Mouse (Mus musculus): ENCODE data around the gene Bmp7. TPM values are rescaled to one million over a fixed set of nuclear protein-coding genes. Genes with fewer than 3 reads are reported as not detected.

Gene Bmp7
- polyA plus RNA-seq, 1 experiment from 2014 or later, result 6.8 TPM

DNA sequence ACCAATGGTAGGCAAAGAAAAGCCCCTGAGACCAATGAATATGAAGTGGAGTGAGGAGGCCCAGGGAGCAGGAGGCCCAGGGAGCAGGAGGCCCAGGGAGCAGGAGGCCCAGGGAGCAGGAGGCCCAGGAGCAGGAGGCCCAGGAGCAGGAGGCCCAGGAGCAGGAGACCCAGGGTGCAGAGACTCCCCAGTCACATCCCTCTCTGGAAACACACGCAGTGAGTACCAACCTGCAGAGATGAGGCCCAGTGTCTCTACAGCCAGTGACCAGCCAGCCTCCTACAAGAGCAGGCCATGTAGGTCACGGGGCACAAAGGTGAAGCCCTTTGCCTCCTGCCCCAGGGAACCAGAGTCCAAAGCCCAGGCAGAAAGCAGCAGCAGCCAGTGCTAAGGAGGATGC lies 83.6 kb downstream of the Bmp7 start:
- Histone ChIP-seq H3K9ac (ENCODE audit: low read length) (no peak overlapping the region), H3K27ac (ENCODE audit: low read length) (no peak overlapping the region), H3K4me2 (ENCODE audit: low read depth, low read length) (no peak overlapping the region)

DNA sequence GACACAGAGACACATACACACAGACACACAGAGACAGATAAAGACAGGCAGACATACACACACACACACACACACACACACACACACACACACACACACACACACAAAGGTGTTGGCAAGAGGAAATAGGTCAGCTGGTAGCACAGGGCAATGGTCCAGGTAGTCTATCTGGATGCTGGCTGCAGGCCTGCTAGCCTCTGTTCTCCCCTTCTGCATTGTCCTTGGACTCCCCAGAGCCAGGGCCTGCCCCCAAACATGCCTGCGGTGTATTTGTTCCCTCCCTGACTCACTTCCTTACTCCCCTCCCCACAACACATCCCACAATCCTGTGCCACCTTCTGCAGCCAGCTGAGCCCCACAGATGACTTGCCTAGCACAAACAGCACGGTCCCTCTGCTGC lies 86.0 kb downstream of the Bmp7 start:
- no peak overlapping the region for H3K27ac ChIP-seq (ENCODE audit: low read length)
- no peak for ATAC-seq (ENCODE audit: low read depth)
- no peak overlapping the region for H3K4me3 ChIP-seq (ENCODE audit: low read length)
- no peak overlapping the region for H3K9ac ChIP-seq (ENCODE audit: low read length)
- no peak overlapping the region for H3K4me2 ChIP-seq (ENCODE audit: low read depth, low read length)
- no peaks in the 10 kb centered on the region for H3K4me1 ChIP-seq (replicated peaks; ENCODE audit: control insufficient read depth, insufficient read depth, low read length)
- H3K27me3 ChIP-seq (ENCODE audit: control insufficient read depth, insufficient read depth, low read depth, low read length), result no peaks in the 10 kb centered on the region
- H3K36me3 ChIP-seq (ENCODE audit: control insufficient read depth, insufficient read depth, low read length), result no peaks in the 10 kb centered on the region
- 52% methylated on average over 2 of the region's 2 CpGs for WGBS
- 0 out of 2 replicates have a peak, but pooled peaks cover 1% of the 10 kb centered on the region for H3K9me3 ChIP-seq (ENCODE audit: control insufficient read depth, low read length)

More for the DNA sequence above, 83.6 kb downstream of the Bmp7 start:
- Histone ChIP-seq H3K4me1 (replicated peaks; ENCODE audit: control insufficient read depth, insufficient read depth, low read length) (peaks cover 2% of the 10 kb centered on the region; the same call in 1 of the 2 replicates), H3K9me3 (ENCODE audit: control insufficient read depth, low read length) (0 out of 2 replicates have a peak, but pooled peaks cover 2% of the 10 kb centered on the region), H3K27me3 (ENCODE audit: control insufficient read depth, insufficient read depth, low read depth, low read length) (no peaks in the 10 kb centered on the region; the same call in none of the 2 replicates), H3K4me3 (ENCODE audit: low read length) (no peak overlapping the region), H3K36me3 (ENCODE audit: control insufficient read depth, insufficient read depth, low read length) (no peaks in the 10 kb centered on the region)
- 74% methylated on average over 2 of the region's 2 CpGs for WGBS
- no peak for ATAC-seq (ENCODE audit: low read depth)

DNA sequence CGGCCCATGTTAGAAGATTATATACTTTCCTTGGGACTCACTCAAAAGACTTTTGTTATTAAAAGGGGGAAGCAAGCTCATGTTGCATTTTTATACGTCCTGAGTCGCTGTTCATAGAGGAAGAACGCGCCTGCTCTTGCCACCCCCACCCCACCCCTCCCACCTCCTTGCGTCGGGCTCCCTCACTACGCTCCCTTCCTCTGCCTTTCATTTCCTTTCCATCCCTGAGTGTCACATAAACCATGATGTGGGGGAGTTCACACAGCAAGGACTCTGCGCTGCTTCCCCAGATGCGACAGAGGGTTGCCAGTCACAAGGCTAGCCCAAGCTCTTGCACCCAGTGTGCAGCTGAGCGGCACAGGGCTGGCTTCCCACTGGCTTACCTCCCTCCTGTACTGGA lies 88.3 kb downstream of the Bmp7 start:
- 46% methylated on average over 11 of the region's 11 CpGs for WGBS
- Histone ChIP-seq H3K9me3 (ENCODE audit: control insufficient read depth, low read length) (no peaks in the 10 kb centered on the region), H3K4me1 (replicated peaks; ENCODE audit: control insufficient read depth, insufficient read depth, low read length) (no peaks in the 10 kb centered on the region; the same call in 1 of the 2 replicates), H3K27ac (ENCODE audit: low read length) (no peak overlapping the region), H3K4me3 (ENCODE audit: low read length) (no peak overlapping the region), H3K4me2 (ENCODE audit: low read depth, low read length) (no peak overlapping the region), H3K36me3 (ENCODE audit: control insufficient read depth, insufficient read depth, low read length) (no peaks in the 10 kb centered on the region), H3K27me3 (ENCODE audit: control insufficient read depth, insufficient read depth, low read depth, low read length) (no peaks in the 10 kb centered on the region), H3K9ac (ENCODE audit: low read length) (no peak overlapping the region)
- no peak for ATAC-seq (ENCODE audit: low read depth)

DNA sequence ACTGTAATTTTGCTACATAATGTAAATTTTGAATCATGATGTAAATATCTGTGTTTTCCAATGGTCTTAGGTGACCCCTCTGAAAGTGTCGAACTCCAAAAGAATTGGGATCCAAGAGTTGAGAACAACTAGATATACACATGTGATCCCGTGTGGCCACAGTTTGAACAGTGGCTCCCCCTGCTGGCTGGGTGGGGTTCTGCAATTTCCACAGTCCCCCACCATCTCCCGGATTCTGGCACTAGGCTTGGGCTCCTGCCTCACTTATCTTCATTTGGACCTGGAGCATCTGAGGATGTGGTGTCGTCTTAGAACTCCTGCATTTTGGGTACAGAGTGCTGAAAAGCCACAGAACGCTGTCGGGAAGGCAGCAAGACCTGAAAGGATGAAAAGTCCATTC lies 91.9 kb downstream of the Bmp7 start:
- no peaks in the 10 kb centered on the region for H3K27me3 ChIP-seq (ENCODE audit: control insufficient read depth, insufficient read depth, low read depth, low read length)
- no peaks in the 10 kb centered on the region for H3K36me3 ChIP-seq (ENCODE audit: control insufficient read depth, insufficient read depth, low read length)
- no peaks in the 10 kb centered on the region for H3K9me3 ChIP-seq (ENCODE audit: control insufficient read depth, low read length)
- H3K4me1 ChIP-seq (replicated peaks; ENCODE audit: control insufficient read depth, insufficient read depth, low read length), result peaks cover 2% of the 10 kb centered on the region; the same call in 1 of the 2 replicates
- no peak overlapping the region for H3K27ac ChIP-seq (ENCODE audit: low read length)
- H3K9ac ChIP-seq (ENCODE audit: low read length), result no peak overlapping the region
- no peak for ATAC-seq (ENCODE audit: low read depth)
- no peak overlapping the region for H3K4me3 ChIP-seq (ENCODE audit: low read length)
- no peak overlapping the region for H3K4me2 ChIP-seq (ENCODE audit: low read depth, low read length)
- 68% methylated on average over 6 of the region's 6 CpGs for WGBS

DNA sequence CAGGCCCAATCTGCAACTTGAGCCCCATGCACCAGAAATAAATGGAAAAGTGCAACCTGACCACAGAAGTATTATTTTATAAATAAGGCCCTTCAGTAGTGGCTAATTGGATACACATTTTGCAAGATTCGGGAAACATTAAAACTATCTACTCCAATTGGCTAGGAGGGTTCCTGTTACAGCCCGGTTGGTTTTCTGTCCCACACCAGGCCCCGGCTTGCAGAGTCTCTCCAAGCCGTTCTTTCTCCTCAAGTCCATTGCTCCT lies 93.9 kb downstream of the Bmp7 start:
- Histone ChIP-seq H3K9ac (ENCODE audit: low read length) (no peak overlapping the region), H3K9me3 (ENCODE audit: control insufficient read depth, low read length) (no peaks in the 10 kb centered on the region), H3K27ac (ENCODE audit: low read length) (no peak overlapping the region), H3K36me3 (ENCODE audit: control insufficient read depth, insufficient read depth, low read length) (no peaks in the 10 kb centered on the region), H3K4me1 (replicated peaks; ENCODE audit: control insufficient read depth, insufficient read depth, low read length) (peaks cover 2% of the 10 kb centered on the region; the same call in 1 of the 2 replicates), H3K4me2 (ENCODE audit: low read depth, low read length) (no peak overlapping the region), H3K4me3 (ENCODE audit: low read length) (no peak overlapping the region), H3K27me3 (ENCODE audit: control insufficient read depth, insufficient read depth, low read depth, low read length) (no peaks in the 10 kb centered on the region)
- 64% methylated on average over 4 of the region's 4 CpGs for WGBS
- no peak for ATAC-seq (ENCODE audit: low read depth)

DNA sequence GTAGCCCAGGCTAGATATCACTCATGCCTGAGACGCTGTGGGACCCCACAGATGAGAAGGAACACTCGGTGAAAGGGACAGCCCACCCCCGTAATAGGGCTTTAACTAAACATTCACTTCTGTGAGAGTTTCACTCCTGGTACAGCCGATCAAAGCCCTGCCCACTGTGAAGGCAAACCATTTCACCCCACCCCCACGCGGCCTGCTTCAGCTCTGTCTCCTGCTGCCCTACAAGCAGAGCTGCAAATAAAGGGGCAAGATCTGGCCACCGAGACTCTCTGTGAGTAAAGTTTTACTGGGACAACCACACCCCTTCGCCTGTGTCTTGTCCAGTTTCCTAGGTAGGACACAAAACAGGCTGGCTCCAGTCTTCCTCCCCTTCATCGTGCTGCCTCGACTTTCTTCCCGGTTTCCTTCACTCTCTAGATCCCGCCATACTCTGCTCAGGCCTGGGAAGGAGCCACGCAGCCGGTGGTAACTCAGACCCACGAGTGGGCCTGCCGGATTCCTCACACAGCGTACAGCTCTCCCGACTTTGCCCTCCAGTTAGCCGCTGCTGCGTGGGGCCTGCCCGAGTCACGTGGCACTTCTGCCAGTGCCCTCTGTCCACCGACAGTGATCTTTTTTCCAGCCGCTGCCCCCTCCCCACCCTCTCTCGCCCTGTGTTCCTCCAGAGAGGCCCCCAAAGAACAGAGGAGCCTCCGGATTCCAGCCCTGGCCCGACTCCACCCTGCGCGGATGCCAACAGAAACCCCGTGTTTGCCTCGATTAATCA lies 94.4 kb downstream of the Bmp7 start:
- 50% methylated on average over 31 of the region's 31 CpGs for WGBS
- Histone ChIP-seq H3K9me3 (ENCODE audit: control insufficient read depth, low read length) (no peaks in the 10 kb centered on the region), H3K36me3 (ENCODE audit: control insufficient read depth, insufficient read depth, low read length) (no peaks in the 10 kb centered on the region), H3K9ac (ENCODE audit: low read length) (0 out of 2 replicates have a peak overlapping the region, but pooled peaks have one; percentile 34), H3K4me2 (ENCODE audit: low read depth, low read length) (no peak overlapping the region), H3K4me3 (ENCODE audit: low read length) (no peak overlapping the region), H3K27ac (ENCODE audit: low read length) (no peak overlapping the region), H3K4me1 (replicated peaks; ENCODE audit: control insufficient read depth, insufficient read depth, low read length) (peaks cover 2% of the 10 kb centered on the region; the same call in 1 of the 2 replicates), H3K27me3 (ENCODE audit: control insufficient read depth, insufficient read depth, low read depth, low read length) (no peaks in the 10 kb centered on the region)
- ATAC-seq (ENCODE audit: low read depth), result no peak

DNA sequence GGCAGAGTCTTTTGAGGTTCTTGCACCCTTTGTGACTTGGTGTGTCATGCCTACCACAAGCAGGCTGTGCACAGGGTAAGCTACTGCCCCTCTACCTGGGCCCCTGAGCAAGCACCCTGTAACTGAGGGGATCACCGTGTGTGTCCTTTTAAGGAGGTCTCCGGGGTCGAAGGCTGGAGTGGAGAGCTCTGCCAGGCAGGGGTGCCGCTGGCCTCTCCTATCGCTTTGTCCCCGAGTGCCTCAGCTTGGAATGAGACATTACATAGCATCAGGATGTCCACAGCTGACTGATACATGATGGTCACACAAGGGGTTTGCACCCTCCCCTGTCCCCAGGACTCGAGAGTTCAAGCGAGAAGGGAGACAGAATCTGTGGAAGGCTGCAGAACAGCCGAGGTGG lies 96.2 kb downstream of the Bmp7 start:
- no peak overlapping the region for H3K4me3 ChIP-seq (ENCODE audit: low read length)

DNA sequence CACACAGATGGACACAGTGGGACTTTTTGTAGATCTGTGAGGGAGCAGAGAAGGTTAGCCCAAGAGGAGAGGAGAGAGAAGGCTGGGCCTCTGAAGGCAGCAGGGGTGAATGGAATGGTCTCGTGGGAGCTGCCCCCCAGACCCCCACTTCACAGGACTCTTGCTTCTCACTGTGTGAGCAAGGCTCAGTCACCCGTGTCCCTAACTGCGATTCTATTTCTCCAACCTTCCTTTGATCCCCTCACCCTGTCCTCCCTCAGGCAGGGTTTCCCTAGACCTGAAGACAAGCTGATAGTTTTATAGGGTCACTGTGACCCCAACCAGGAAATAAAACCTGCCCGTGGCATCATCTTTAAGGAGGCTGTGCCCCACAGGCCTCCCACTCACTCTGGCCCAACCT lies 97.8 kb downstream of the Bmp7 start:
- H3K4me1 ChIP-seq (replicated peaks; ENCODE audit: control insufficient read depth, insufficient read depth, low read length), result 0 out of 2 replicates have a peak, but pooled peaks cover 2% of the 10 kb centered on the region

More for the DNA sequence above, 96.2 kb downstream of the Bmp7 start:
- Histone ChIP-seq H3K4me1 (replicated peaks; ENCODE audit: control insufficient read depth, insufficient read depth, low read length) (peaks cover 2% of the 10 kb centered on the region; the same call in 1 of the 2 replicates), H3K27ac (ENCODE audit: low read length) (no peak overlapping the region), H3K9ac (ENCODE audit: low read length) (no peak overlapping the region), H3K36me3 (ENCODE audit: control insufficient read depth, insufficient read depth, low read length) (no peaks in the 10 kb centered on the region), H3K9me3 (ENCODE audit: control insufficient read depth, low read length) (no peaks in the 10 kb centered on the region), H3K4me2 (ENCODE audit: low read depth, low read length) (no peak overlapping the region), H3K27me3 (ENCODE audit: control insufficient read depth, insufficient read depth, low read depth, low read length) (no peaks in the 10 kb centered on the region)
- 73% methylated on average over 9 of the region's 9 CpGs for WGBS
- ATAC-seq (ENCODE audit: low read depth), result no peak

DNA sequence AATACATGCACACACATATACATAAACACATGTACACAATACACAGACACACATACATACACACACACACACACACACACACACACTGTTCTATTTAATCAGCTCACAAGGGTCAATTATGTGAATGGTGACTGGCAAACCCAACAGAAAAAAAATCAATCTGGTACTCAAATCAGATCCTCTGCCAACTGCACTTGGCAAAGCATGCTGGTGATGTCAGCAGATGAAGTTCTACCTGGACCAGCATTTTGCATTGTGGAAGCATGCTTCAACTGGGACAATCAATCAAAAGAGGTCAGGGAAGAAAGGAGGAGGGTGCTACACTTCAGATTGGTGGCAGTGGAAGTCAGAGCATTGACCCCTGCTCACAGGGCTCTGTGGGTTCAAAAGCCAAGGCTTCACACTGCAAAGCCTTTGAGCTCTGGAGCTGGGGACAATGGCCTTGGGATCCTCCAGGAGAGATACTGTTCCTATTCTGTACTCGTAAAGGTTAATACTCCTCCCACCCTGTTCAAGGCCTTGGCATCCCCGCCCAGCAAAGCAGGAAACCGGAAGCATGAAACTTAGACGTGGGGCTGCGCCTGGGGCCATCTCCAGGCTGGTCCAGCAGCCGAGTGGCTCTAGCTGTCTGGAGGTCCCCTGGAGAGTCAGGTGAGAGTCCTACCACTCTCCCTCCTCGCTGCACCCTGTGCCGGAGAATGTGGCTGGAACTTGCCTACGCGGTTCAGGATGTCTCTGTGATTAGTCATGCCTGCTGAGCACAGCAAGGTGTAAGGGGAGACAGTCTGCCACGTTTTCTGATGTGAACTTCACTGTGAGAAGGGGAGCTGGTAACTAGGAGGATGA lies 99.0 kb downstream of the Bmp7 start:
- 49% methylated on average over 11 of the region's 11 CpGs for WGBS
- H3K36me3 ChIP-seq (ENCODE audit: control insufficient read depth, insufficient read depth, low read length), result no peaks in the 10 kb centered on the region
- H3K9me3 ChIP-seq (ENCODE audit: control insufficient read depth, low read length), result no peaks in the 10 kb centered on the region
- H3K4me3 ChIP-seq (ENCODE audit: low read length), result no peak overlapping the region
- H3K4me1 ChIP-seq (replicated peaks; ENCODE audit: control insufficient read depth, insufficient read depth, low read length), result 0 out of 2 replicates have a peak, but pooled peaks cover 2% of the 10 kb centered on the region
- ATAC-seq (ENCODE audit: low read depth), result no peak
- no peak overlapping the region for H3K9ac ChIP-seq (ENCODE audit: low read length)
- H3K4me2 ChIP-seq (ENCODE audit: low read depth, low read length), result no peak overlapping the region
- no peaks in the 10 kb centered on the region for H3K27me3 ChIP-seq (ENCODE audit: control insufficient read depth, insufficient read depth, low read depth, low read length)
- no peak overlapping the region for H3K27ac ChIP-seq (ENCODE audit: low read length)

More for the DNA sequence above, 97.8 kb downstream of the Bmp7 start:
- Histone ChIP-seq H3K27me3 (ENCODE audit: control insufficient read depth, insufficient read depth, low read depth, low read length) (no peaks in the 10 kb centered on the region), H3K36me3 (ENCODE audit: control insufficient read depth, insufficient read depth, low read length) (no peaks in the 10 kb centered on the region), H3K4me2 (ENCODE audit: low read depth, low read length) (no peak overlapping the region), H3K27ac (ENCODE audit: low read length) (no peak overlapping the region), H3K4me3 (ENCODE audit: low read length) (no peak overlapping the region), H3K9me3 (ENCODE audit: control insufficient read depth, low read length) (no peaks in the 10 kb centered on the region), H3K9ac (ENCODE audit: low read length) (no peak overlapping the region)
- WGBS, result 74% methylated on average over 4 of the region's 4 CpGs
- no peak for ATAC-seq (ENCODE audit: low read depth)

Measured in lung, embryonic 16.5 days (tissue).